8 mouse cellular contexts compared by ENCODE assay signal in the genomic region with DNA sequence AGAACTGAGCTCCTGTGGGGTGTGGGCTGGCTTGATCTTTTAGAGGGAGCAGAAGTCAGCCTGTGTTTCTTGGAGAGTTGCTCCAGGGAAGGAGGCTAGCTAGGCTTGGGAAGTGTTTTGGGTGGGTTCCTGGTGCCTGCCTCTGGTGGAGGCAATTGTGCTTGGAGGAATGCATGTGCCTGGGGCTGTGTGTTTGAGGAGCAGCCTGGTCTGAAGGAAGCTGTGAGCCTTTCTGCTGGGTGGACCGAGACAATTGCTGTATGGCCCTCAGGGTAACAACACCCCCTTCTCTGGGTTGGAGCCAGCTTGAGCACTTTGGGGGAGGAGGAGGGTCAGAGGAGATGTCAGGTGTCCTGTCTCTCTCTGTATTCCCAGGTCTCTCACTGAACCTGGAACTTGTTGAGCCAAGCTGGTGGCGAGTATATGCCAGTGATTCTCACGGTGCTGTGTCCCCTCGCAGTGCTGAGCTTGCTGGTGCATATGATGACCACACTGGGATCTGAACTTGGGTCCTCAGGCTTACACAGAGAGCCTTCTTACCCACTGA. TPM values are rescaled to one million over a fixed set of nuclear protein-coding genes. Genes with fewer than 3 reads are reported as not detected.
A peak's percentile ranks its signal among the peaks of the same experiment; 100 is the strongest.
DNase-seq lines count a peak whose midpoint lies in the region; ATAC-seq and TF ChIP-seq lines count a peak whose summit lies in the region.
"Had no signal": no experiment of that assay in that cellular context is flagged by ENCODE, and none has a peak within 500 bp of the region (broad histone marks: within the 10 kb centered on the region; RNA-seq: fewer than 3 reads in every experiment).

No protein-coding gene starts in this region.

- H3K4me2 ChIP-seq in forebrain, postnatal 0 days (ENCODE audit: low read depth), result peak overlapping the region; percentile 94
- H3K4me2 ChIP-seq in liver, embryonic 12.5 days, result peak overlapping the region; percentile 98
- H3K4me2 ChIP-seq in stomach, embryonic 16.5 days (ENCODE audit: low read depth, low read length), result peak overlapping the region; percentile 96

- no peaks in the 10 kb centered on the region for H3K9me3 ChIP-seq in megakaryocyte, embryonic 14.5 days
- no peaks in the 10 kb centered on the region for H3K9me3 ChIP-seq in forebrain, postnatal 0 days (ENCODE audit: low read length)
- H3K9me3 ChIP-seq in liver, embryonic 12.5 days (replicated peaks), result no peaks in the 10 kb centered on the region
- no peaks in the 10 kb centered on the region for H3K9me3 ChIP-seq in stomach, embryonic 16.5 days (replicated peaks; ENCODE audit: control insufficient read depth, low read length)

- H3K4me3 ChIP-seq in megakaryocyte, embryonic 14.5 days (replicated peaks), result peak overlapping the region; percentile 90
- peak overlapping the region; percentile 56 for H3K4me3 ChIP-seq in forebrain, postnatal 0 days (ENCODE audit: low read depth, low read length)
- peak overlapping the region; percentile 75 for H3K4me3 ChIP-seq in liver, embryonic 12.5 days
- H3K4me3 ChIP-seq in stomach, embryonic 16.5 days (replicated peaks; ENCODE audit: low read length), result peak overlapping the region; percentile 65

- ATAC-seq in megakaryocyte, adult 5-6 weeks (ENCODE audit: poor library complexity, severe bottlenecking), result no peak
- no peak for ATAC-seq in forebrain, postnatal 0 days
- no peak for ATAC-seq in liver, embryonic 12.5 days
- no peak for ATAC-seq in stomach, embryonic 16.5 days (ENCODE audit: insufficient read depth, low FRiP score)

- no peaks in the 10 kb centered on the region for H3K36me3 ChIP-seq in megakaryocyte, embryonic 14.5 days (replicated peaks; ENCODE audit: low read length)
- no peaks in the 10 kb centered on the region for H3K36me3 ChIP-seq in forebrain, postnatal 0 days (ENCODE audit: insufficient read depth)
- H3K36me3 ChIP-seq in liver, embryonic 12.5 days, result peaks cover 66% of the 10 kb centered on the region
- no peaks in the 10 kb centered on the region for H3K36me3 ChIP-seq in stomach, embryonic 16.5 days (ENCODE audit: control insufficient read depth, insufficient read depth, low read length)

- H3K9ac ChIP-seq in forebrain, postnatal 0 days, result no peak overlapping the region
- peak overlapping the region; percentile 93 for H3K9ac ChIP-seq in liver, embryonic 12.5 days
- peak overlapping the region; percentile 81 for H3K9ac ChIP-seq in stomach, embryonic 16.5 days (ENCODE audit: low read length)

- WGBS in forebrain, postnatal 0 days, result 81% methylated on average over 4 of the region's 4 CpGs
- WGBS in liver, embryonic 12.5 days (ENCODE audit: insufficient replicate concordance), result 73% methylated on average over 4 of the region's 4 CpGs
- WGBS in stomach, embryonic 16.5 days, result 72% methylated on average over 4 of the region's 4 CpGs

- H3K27me3 ChIP-seq in megakaryocyte, embryonic 14.5 days (replicated peaks), result peaks cover 73% of the 10 kb centered on the region
- no peaks in the 10 kb centered on the region for H3K27me3 ChIP-seq in forebrain, postnatal 0 days (ENCODE audit: insufficient read depth, low read length)
- H3K27me3 ChIP-seq in liver, embryonic 12.5 days (replicated peaks), result no peaks in the 10 kb centered on the region
- H3K27me3 ChIP-seq in stomach, embryonic 16.5 days (ENCODE audit: control insufficient read depth, insufficient read depth, low read length), result no peaks in the 10 kb centered on the region

- peaks cover 78% of the 10 kb centered on the region for H3K4me1 ChIP-seq in megakaryocyte, embryonic 14.5 days
- peaks cover 5% of the 10 kb centered on the region; the same call in 1 of the 2 replicates for H3K4me1 ChIP-seq in forebrain, postnatal 0 days (ENCODE audit: insufficient read depth)
- H3K4me1 ChIP-seq in liver, embryonic 12.5 days, result peaks cover 92% of the 10 kb centered on the region
- peaks cover 33% of the 10 kb centered on the region for H3K4me1 ChIP-seq in stomach, embryonic 16.5 days (ENCODE audit: control insufficient read depth, insufficient read depth, low read length)

- H3K27ac ChIP-seq in forebrain, postnatal 0 days (ENCODE audit: low read depth, low read length), result no peak overlapping the region
- 0 out of 2 replicates have a peak overlapping the region, but pooled peaks have one; percentile 3 for H3K27ac ChIP-seq in liver, embryonic 12.5 days
- no peak overlapping the region for H3K27ac ChIP-seq in stomach, embryonic 16.5 days (ENCODE audit: low read length)

- no peak for DNase-seq in forebrain, postnatal 0 days
- DNase-seq in cerebellum, adult 8-10 months, result no peak
- DNase-seq in adrenal gland, adult 2 months, result no peak
- DNase-seq: thymus, postnatal 36 days had no signal

- no peak for TF ChIP-seq CTCF in forebrain, postnatal 0 days (IDR thresholded peaks at IDR 0.05; ENCODE audit: low read depth)

RNA-seq across cellular contexts. Expression of gene Rab3il1, which starts 17.8 kb away (rescaled TPM):
- polyA plus RNA-seq in megakaryocyte, embryonic 14.5 days (2012; ENCODE audit: insufficient read depth, low replicate concordance), result 2.0 and 8.8 TPM in 2 replicates
- 3.1 and 5.6 TPM in 2 replicates for total RNA-seq in megakaryocyte, adult 5-6 weeks (2015)
- total RNA-seq in megakaryocyte, adult 5-6 weeks (2017), result 7.1 and 11.8 TPM in 2 replicates
- total RNA-seq in forebrain, postnatal 0 days (2014; rRNA removed), result 14.4 and 19.9 TPM in 2 replicates
- polyA plus RNA-seq in forebrain, postnatal 0 days (2015; fragmentation: Nextera tagmentation; extraction: Ambion mirVana), result 20.0 and 20.6 TPM in 2 replicates
- 189 and 191 TPM in 2 replicates for polyA plus RNA-seq in liver, embryonic 12.5 days (2016; fragmentation: Nextera tagmentation; extraction: Ambion mirVana)
- 33.7 and 38.1 TPM in 2 replicates for polyA plus RNA-seq in stomach, embryonic 16.5 days (2015; fragmentation: Nextera tagmentation; extraction: Ambion mirVana)
- total RNA-seq in adrenal gland, adult 2 months (2021), result 10 to 100 TPM in 1 of 2 experiments, 1 to 10 TPM in 1; 4.1 to 10.3 TPM
- 9.1 and 9.4 TPM in 2 replicates for polyA plus RNA-seq in adrenal gland, adult 2 months (2012; rRNA removed)

RNA-seq across cellular contexts. Expression of gene Best1, which starts 17.9 kb away (rescaled TPM):
- polyA plus RNA-seq in megakaryocyte, embryonic 14.5 days (2012; ENCODE audit: insufficient read depth, low replicate concordance), result not detected in 2 replicates
- not detected in 2 replicates for total RNA-seq in megakaryocyte, adult 5-6 weeks (2015)
- total RNA-seq in megakaryocyte, adult 5-6 weeks (2017), result not detected in 2 replicates
- 0.92 and 1.6 TPM in 2 replicates for total RNA-seq in forebrain, postnatal 0 days (2014; rRNA removed)
- 1.6 and 3.6 TPM in 2 replicates for polyA plus RNA-seq in forebrain, postnatal 0 days (2015; fragmentation: Nextera tagmentation; extraction: Ambion mirVana)
- polyA plus RNA-seq in liver, embryonic 12.5 days (2016; fragmentation: Nextera tagmentation; extraction: Ambion mirVana), result 0.17 and 0.32 TPM in 2 replicates
- polyA plus RNA-seq in stomach, embryonic 16.5 days (2015; fragmentation: Nextera tagmentation; extraction: Ambion mirVana), result 0.61 and 0.64 TPM in 2 replicates
- under 1 TPM; 0.17 to 0.62 TPM for total RNA-seq in adrenal gland, adult 2 months (2021)
- 0.16 and 0.46 TPM in 2 replicates for polyA plus RNA-seq in adrenal gland, adult 2 months (2012; rRNA removed)

RNA-seq across cellular contexts. Expression of gene Fads3, which starts 22.1 kb away (rescaled TPM):
- polyA plus RNA-seq in megakaryocyte, embryonic 14.5 days (2012; ENCODE audit: insufficient read depth, low replicate concordance), result 3.6 and 19.1 TPM in 2 replicates
- 0.76 and 0.91 TPM in 2 replicates for total RNA-seq in megakaryocyte, adult 5-6 weeks (2015)
- 1.8 and 1.9 TPM in 2 replicates for total RNA-seq in megakaryocyte, adult 5-6 weeks (2017)
- 45.5 and 45.6 TPM in 2 replicates for total RNA-seq in forebrain, postnatal 0 days (2014; rRNA removed)
- polyA plus RNA-seq in forebrain, postnatal 0 days (2015; fragmentation: Nextera tagmentation; extraction: Ambion mirVana), result 25.0 and 29.4 TPM in 2 replicates
- 6.9 and 10.0 TPM in 2 replicates for polyA plus RNA-seq in liver, embryonic 12.5 days (2016; fragmentation: Nextera tagmentation; extraction: Ambion mirVana)
- 18.9 and 22.5 TPM in 2 replicates for polyA plus RNA-seq in stomach, embryonic 16.5 days (2015; fragmentation: Nextera tagmentation; extraction: Ambion mirVana)
- total RNA-seq in adrenal gland, adult 2 months (2021), result 10 to 100 TPM; 13.3 to 17.6 TPM
- 57.7 and 61.3 TPM in 2 replicates for polyA plus RNA-seq in adrenal gland, adult 2 months (2012; rRNA removed)

RNA-seq across cellular contexts. Expression of gene Fth1, which starts 38.9 kb away (rescaled TPM):
- 7,037 and 23,567 TPM in 2 replicates for polyA plus RNA-seq in megakaryocyte, embryonic 14.5 days (2012; ENCODE audit: insufficient read depth, low replicate concordance)
- 1,271 and 1,296 TPM in 2 replicates for total RNA-seq in megakaryocyte, adult 5-6 weeks (2015)
- 513 and 615 TPM in 2 replicates for total RNA-seq in megakaryocyte, adult 5-6 weeks (2017)
- total RNA-seq in forebrain, postnatal 0 days (2014; rRNA removed), result 228 and 300 TPM in 2 replicates
- 2,942 and 2,984 TPM in 2 replicates for polyA plus RNA-seq in forebrain, postnatal 0 days (2015; fragmentation: Nextera tagmentation; extraction: Ambion mirVana)
- polyA plus RNA-seq in liver, embryonic 12.5 days (2016; fragmentation: Nextera tagmentation; extraction: Ambion mirVana), result 5,199 and 5,262 TPM in 2 replicates
- polyA plus RNA-seq in stomach, embryonic 16.5 days (2015; fragmentation: Nextera tagmentation; extraction: Ambion mirVana), result 1,902 and 2,108 TPM in 2 replicates
- 1,000 to 10,000 TPM; 3,718 to 3,915 TPM for total RNA-seq in adrenal gland, adult 2 months (2021)
- polyA plus RNA-seq in adrenal gland, adult 2 months (2012; rRNA removed), result 39,639 and 47,224 TPM in 2 replicates
